Mouse (Mus musculus) induced T-regulatory cell, adult 2 months (primary cell): Measurements from ENCODE around the gene Hoxa9.
A peak's percentile ranks its signal among the peaks of the same experiment; 100 is the strongest.

Source experiments
- DNase-seq: peaks from one replicate; pipeline ENCODE4 v3.0.0-alpha.2; 2012; ENCODE audit warnings: low read depth

Hoxa9 gene

DNA sequence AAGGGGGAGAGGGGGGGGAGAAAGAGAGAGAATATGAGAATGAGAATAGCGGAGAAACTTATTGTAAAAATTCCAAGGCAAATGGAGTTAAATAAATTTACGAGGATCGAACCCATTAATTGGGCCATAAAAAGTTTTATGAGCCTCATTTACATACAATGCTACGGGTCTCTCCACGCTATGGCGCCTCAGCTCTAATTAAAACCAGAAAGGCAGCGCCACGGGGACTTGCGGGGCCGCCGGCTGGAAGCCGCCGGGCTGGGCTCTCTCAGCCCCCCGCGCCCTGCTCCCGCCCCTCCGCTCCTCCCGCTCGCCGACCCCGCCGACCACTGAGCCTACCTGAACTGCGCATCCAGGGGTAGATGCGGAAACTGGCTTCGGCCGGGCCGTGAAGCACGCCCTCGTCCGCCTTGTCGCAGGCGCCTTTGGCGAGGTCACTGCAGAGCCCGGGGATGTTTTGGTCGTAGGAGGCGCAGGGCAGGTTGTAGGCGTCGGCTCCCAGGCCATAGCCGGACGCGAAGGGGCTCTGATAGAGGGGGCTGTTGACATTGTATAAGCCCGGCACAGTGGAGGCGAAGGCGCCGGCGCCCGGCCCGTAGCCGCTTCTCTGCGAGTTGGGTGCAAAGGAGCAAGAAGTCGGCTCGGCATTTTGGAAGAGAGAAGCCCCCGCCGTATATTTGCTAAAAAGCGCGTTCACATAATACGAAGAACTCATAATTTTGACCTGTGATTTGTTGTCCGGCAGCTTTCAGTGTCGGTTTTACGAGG lies 14.0 kb downstream of the Hoxa9 start:
- no peak for DNase-seq

DNA sequence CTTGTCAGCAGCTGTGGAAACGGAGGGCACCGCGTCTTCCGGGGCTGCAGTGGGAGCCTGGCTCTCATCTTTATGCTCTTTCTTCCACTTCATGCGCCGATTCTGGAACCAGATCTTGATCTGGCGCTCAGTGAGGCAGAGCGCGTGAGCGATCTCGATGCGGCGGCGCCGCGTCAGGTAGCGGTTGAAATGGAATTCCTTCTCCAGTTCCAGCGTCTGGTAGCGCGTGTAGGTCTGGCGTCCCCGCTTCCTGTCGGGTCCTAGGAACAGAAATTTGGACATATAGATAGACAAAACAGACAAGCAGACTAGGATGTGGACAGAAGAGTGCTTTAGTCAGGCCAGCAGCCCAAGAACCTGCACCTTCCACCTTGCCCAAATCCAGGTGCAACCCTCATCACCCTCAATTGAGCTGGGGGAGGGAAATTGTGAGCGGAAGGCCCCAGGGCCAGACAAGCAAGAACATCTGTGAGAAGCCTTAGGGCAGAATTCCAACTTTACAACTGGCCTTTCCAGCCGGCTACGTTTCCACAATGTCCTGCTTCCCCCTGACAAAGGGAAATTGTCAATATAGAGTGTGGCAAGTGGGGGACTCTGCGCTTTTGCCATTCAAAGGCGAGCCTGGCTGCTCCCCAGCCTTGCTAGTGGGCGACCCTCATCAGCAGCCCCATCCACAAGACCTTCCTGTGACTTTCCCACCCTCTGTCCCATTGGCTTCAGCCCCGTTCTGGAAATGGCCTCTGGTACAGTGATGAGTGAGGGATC lies 14.9 kb downstream of the Hoxa9 start:
- DNase-seq = peak; percentile 15

DNA sequence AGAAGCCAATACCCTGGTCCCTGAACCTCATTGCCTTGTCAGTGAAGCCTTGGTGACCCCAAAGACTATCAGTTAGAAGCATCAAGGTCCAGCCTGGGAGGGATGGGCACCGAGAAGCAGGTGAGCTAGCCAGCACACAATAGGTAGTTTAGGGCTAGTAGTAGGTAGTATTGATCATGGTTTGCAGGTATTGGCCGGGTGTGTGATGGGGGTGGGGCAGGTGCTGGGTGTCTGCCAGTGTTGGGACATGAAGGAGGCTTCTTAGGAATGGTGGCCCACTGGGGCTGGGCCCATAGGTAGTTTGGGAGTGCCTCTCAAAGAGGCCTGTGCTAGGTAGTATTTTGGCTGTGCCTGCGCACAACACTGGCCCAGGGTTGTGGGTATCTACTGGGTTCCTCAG lies 15.8 kb downstream of the Hoxa9 start:
- peak; percentile 6 for DNase-seq

DNA sequence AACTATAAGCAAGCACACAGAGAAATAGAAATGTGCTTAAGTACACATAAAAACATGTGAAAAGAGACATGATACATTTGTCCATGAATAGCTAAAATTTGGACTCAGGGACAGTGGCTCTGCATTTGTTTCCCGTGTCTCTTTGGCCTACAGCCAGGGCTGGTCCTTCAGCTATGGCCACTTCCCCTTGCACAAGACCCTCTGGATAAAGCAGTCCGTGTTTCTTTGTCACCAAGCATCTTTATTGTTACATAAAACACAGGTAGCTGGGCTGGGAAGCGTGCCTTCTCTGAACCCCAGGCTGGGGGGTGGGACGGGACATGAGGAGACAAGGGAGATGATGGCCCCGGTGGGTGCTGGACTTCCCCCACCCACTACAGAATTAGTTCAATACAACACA lies 16.6 kb downstream of the Hoxa9 start:
- no peak for DNase-seq

DNA sequence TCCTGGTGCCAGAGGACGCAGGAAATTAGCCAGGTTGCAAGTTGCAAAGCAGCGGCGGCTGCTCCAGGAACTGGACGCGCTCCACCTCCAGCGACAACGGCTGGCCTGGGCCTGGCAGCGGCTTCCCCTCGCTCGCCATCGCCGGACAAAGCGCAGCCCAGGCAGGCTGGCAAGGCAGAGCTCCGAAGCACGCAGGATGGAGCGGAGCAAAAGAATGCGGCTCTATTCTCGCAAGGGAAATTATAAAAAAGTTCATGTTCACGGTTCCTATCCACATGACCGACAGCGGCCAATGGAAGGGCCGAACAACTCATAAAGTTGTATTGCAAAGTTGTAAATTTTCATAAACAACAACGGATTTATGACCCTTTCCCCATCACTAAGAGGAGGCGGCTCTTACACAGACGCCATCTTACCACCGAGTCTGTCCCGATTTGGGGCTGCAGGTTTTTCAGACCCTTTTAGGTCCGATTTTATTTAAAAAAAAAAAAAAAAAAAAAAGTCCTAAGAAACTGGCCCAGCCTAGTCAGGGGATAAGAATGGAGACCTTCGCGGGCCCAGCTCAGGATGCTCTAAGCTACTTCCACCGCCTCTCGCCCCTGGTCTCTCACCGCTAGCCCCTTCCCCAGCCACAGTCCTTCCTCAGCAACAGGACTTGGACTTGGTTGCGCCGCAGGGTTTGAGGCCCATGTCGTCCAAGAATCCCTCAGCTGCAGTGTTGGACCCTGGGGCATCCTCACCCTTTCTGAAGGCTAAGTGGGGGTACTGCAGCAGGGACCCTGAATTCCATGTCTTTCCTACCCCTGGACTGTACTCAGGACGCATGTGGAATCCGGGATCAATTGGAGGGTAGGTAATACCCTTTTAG lies 17.5 kb downstream of the Hoxa9 start, which contains the start of the genes Hoxa3 and Gm28308:
TSS of gene Hoxa3 (minus strand) at position 218 of the 868 bp plus-strand sequence.
TSS of gene Gm28308 (minus strand) at position 221 of the 868 bp plus-strand sequence.
- no peak for DNase-seq

DNA sequence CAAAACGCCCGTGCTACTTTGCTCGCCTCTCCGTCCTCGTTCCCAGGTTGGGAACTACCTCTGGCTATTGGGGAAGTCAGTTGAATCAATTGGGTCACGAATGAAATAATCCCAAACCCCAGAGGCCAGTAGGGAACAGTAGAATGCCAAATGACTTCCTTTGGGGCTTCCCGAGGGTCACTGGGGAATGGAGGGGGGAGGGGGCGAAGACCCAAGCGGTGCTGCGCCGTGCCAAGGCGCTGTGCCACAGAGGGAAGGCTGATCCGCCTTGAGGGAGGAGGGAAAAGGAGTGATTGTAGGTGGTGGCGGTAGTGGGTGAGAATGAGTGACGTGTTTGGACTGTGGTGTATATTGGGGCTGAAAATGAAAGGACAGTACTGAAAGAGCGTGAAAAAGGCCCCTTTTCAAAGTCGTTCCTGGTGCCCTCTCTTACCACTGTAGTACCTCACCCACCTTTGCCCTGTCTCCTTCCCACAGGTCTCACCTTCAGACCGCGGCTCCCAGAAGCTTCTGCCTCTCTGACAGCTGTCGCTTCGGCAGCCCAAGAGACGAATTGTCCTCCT lies 18.3 kb downstream of the Hoxa9 start:
- DNase-seq = peak; percentile 55

DNA sequence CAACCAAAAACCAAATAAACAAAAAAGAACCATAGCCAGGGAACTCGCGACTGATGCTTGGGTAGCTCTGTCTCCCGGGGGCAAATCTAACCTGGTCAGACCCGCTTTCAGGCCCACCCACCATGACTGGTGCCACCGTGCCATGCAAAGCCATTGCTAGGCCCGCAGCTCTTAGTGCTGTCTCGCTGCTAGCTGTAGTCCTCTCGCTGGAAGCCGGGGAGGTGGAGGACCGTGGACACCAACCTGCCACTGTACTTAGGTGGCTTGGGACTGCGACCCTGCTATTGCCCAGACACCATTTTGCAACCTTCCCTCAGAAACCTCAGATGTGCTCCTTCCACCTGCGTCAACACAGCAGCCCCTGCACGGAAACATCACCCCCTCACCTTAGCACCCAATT lies 18.9 kb downstream of the Hoxa9 start:
- DNase-seq = peak; percentile 35

DNA sequence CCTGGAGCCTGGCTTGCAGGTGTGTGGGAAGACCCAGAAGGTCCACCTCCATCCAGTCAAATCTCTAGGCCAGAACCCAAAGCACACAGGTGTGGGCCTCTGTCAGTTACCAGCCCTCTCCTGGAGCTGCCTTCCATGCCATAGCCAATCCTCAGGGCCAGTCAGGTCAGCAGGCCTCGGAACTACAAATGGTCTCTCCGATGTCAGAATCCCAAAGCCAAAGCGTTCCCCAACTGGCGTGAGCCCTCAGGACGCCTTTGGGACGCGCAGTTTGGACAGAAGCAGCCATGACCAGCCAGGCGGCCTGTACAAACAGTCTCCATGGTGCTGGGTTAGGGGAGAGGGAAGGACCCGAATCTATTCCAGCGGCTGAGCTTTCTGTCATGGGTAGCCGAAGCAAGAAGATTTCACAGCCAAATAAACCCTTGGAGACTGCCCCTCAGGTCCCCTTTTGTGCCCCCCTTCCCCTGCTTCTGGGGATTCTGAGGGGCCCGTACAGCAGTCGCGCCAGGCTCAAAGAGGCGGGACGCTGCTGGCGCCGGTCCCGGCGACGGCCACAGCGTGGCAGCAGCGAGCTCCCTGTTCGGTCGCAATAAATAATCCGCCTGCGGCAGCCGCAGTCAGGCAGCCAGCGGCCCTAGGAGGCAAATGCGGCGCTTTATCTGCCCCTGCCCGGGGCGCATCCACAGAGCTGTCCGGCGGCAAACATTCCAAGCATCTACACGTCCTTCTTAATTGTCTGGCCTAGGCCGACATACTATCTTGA lies 19.5 kb downstream of the Hoxa9 start:
- peak; percentile 75 for DNase-seq

DNA sequence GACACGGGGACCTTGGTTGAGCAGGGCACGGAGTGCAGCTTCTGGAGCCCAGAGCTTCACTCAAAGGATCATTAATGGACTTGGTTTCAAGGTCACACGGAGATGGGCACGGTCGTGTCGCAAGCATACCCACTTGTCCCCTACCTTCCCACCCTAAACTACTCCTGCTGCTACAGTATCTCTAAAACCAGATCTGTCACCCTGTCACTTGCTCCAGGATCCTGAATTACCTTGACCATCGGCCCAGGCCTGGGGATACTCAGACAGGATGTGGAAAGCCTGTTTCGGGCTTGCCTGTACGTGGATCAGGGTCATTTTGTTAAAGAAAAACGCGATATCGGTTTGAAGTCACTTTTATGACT lies 21.2 kb downstream of the Hoxa9 start:
- no peak for DNase-seq

DNA sequence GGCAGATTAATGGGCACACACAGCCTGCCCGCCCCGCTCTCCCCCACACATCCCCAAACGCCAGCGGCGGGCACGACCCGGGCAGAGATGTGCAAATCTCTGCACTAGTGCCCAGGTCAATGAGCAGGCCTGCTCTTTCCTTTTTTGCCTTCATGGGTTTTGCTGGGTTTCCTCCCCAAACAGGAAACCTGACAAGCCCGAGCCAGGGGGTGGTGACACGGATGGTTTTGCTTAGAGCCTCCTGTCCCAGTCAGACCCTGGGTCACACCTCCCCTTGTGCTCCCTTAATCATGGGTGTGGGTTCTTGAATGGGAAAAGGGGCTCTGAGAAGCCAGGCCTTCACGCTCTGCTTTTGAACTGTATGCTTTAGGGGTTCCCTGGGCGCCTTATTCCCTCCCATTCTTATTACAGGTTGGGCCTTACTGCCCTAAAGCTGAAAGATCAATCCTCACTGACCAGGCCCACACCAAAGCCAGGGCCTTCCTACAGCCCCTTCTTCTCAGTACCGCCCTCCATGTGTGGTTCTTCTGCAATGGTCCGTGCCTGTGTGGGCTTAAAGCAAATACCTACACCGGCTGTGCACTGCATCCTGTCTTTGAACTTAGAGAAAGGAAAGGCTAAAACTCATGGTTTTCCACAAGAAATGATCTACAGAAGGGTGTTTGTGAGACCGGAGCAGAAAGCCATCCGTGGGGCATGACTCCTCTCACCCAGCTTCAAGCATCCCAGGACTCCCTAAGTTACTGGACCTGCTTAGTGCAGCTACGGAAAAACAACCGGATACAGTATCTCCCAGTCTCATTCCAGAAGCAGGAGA lies 21.8 kb downstream of the Hoxa9 start:
- DNase-seq = peak; percentile 10

DNA sequence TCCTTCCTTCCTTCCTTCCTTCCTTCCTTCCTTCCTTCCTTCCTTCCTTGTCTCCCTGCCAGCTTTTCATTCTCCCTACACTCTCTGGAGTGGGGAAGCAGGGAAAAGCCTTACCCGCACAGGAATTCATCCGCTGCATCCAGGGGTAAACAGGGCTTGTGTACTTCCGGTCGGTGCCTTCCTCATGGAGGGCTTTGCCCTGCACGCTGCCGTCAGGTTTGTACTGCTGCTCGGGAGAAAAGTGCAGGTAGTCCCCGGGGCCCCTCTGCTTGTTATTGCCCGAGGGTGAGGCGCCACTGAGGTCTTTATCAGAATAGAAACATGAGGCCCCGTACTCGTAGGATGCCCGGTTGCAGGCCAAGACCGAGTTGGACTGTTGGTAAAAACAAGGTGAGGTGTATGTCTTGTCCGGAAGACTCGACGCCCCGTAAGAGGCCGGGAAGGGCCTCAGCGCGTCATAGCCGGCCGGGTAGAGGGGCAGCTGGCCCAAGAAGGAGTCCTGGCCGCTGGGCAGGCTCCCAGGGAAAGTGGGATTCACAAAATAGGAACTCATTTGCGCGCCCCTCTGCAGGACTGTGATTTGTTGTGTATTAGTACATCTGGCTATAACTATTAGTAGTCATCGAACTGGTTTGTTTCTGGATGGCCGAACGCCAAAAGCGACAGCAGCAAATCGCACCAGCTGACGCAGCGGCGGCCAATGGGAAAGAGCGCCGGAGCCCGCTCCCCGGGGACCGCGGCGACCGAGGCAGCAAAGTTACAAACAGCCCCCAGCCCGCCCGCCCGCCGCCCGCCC lies 22.6 kb downstream of the Hoxa9 start, which contains the start of gene Hoxa6:
TSS of gene Hoxa6 (minus strand) at position 651 of the 796 bp plus-strand sequence.
- DNase-seq = no peak

DNA sequence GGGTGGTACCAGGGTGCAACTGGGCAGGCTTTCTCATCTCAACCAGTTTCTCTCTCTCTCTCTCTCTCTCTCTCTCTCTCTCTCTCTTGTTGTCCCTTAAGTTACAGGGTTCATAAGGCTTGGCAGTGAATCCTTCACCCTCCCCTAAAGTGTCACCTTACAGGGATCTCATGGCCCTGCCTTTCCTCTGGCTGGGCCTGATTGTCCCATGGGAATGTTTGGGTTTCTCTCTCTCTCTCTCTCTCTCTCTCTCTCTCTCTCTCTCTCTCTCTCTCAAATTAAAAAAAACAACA lies 23.3 kb downstream of the Hoxa9 start:
- no peak for DNase-seq

DNA sequence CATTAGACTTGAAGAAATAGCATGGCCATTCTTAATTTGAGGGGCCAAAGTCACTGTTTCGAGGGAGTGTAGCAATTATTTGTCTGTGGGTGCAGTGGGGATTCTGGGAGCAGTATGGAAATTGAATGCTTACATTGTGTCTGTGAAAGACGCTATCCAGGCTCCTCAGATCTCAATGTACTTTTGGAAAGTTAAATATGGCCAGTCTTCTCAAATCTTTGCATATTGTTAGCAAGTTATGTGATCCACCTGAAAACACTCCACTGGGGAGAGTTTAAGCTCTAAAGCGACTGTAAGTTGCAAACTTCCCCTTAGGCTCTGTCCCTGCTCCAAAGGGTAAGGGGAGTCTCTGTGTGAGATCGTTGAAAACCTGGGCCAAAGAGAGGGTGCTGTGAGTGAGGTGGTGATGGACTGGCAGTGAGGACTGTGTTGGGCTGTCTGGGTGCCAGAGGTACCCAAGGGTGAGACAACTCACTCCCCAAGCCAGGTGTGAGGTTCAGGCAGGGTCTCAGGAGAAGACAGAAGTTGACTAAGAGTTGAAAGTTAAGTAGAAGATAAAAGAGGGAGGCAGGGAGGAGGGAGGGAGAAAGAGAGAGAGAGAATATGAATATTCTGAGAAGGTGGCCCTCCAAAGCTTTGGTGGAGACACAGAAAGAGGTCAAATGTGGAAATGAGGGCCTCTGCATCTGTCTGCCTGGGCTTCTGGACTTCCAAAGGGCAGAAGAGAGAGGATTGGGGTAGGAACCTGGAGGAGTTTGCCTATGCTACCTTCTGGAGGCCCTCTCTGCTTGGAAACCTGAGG lies 23.8 kb downstream of the Hoxa9 start:
- DNase-seq = no peak

DNA sequence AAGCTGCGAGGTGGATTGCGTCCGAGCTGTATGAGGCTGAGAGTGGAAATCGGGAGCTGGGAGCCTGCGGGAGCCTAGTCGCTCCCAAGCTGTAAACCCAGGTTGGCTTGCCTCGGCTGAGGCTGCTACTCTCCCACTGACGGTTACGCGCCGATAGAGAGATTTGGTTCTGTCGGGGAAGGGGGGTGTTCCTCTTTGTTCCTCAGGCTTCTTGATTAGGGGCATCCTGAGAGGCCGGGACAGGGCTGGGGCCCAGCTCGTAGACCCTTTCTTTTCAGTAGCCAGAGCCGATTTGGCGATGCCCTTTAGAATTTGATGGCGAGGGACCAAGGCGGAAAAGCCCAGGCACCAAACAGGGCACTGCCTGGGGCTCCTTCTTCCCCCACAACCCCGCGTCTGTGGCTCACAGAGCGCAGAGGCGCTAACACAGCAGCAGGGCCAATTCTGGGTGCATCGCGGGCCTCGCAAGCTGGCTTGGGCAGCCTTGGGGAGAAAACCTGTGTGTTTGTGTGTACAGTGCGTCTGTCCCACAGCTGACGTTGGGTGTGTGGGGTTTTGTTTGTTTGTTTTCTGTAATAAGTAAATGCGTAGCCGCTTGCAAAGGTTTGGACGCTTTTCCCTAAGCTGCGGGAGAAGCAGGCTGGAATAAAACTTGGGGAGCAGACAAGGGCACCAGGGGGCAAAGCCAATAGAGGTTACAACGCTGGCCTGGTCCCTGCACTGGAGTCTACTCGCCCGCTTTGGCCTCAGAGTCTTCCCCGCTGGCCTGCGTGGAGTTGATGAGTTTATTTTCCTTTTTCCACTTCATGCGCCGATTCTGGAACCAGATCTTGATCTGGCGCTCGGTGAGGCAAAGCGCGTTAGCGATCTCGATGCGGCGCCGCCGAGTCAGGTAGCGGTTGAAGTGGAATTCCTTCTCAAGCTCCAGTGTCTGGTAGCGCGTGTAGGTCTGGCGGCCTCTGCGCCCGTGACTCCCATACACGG lies 25.0 kb downstream of the Hoxa9 start:
- no peak for DNase-seq

DNA sequence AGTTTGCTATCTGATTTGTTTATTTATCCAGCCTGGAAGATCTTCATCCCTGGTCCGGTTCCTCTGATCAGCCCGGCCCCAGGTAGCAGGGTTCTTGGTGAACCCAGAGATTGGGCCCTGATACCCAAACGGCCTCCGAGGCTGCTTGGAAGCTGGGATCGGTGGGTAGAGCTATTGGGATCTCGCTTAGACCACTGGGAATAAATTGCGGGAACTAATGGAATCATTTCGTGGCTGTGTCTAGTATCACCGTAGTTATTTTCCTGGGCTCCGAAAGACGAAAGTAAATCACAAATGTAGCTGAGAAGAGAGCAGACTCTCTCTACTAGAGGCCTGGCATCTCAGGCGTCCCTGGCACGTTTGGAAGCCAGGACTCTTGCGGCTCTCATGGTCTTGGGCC lies 25.7 kb downstream of the Hoxa9 start:
- DNase-seq = no peak

DNA sequence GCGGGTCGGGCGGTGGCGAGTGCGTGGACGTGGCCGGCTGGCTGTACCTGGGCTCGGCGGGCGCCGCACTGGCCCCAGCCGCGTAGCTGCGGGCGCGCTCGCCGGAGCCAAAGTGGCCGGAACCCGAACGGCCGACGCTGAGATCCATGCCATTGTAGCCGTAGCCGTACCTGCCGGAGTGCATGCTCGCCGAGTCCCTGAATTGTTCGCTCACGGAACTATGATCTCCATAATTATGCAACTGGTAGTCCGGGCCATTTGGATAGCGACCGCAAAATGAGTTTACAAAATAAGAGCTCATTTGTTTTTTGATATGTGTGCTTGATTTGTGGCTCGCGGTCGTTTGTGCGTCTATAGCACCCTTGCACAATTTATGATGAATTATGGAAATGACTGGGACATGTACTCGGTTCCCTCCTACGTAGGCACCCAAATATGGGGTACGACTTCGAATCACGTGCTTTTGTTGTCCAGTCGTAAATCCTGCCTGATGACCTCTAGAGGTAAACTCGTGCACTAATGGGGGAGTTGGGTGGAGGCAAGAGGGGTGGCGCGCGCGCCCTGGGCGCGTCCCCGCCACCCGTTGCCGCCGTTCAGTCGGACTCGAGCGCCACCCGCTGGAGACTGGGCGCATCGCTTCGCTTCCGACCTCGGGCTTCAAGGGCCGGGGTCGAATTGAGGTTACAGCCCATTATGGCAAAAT lies 26.7 kb downstream of the Hoxa9 start, which contains the start of gene Hoxa5:
TSS of gene Hoxa5 (minus strand) at position 538 of the 703 bp plus-strand sequence.
- no peak for DNase-seq
